Mouse (Mus musculus) induced T-regulatory cell, adult 2 months (primary cell): ENCODE data around the gene Lbp.

Experiments used
- DNase-seq: peaks from one replicate; pipeline ENCODE4 v3.0.0-alpha.2; 2012; ENCODE audit warnings: low read depth

The Lbp gene

GRCm38 (mm10) chr2:158305948-158306695 is at the start of gene Lbp:
Lbp (plus strand) TSS chr2:158306493.
- no peak for DNase-seq

GRCm38 (mm10) chr2:158256894-158257293 is 49.4 kb upstream of the Lbp start:
- no peak for DNase-seq

GRCm38 (mm10) chr2:158258005-158258418 is 48.3 kb upstream of the Lbp start, which contains the start of gene Bpi:
Bpi (plus strand) TSS chr2:158258094.
- no peak for DNase-seq

GRCm38 (mm10) chr2:158258781-158259180 is 47.5 kb upstream of the Lbp start:
- DNase-seq, result peak; percentile 70

GRCm38 (mm10) chr2:158259498-158259897 is 46.8 kb upstream of the Lbp start:
- no peak for DNase-seq

GRCm38 (mm10) chr2:158264877-158265276 is 41.4 kb upstream of the Lbp start:
- DNase-seq, result no peak

- no peak for DNase-seq
Measured at GRCm38 (mm10) chr2:158270017-158270416, 36.3 kb upstream of the Lbp start.

- no peak for DNase-seq
Measured at GRCm38 (mm10) chr2:158273646-158274045, 32.6 kb upstream of the Lbp start.

GRCm38 (mm10) chr2:158275349-158275748 is 30.9 kb upstream of the Lbp start:
- DNase-seq, result peak; percentile 27

GRCm38 (mm10) chr2:158275811-158276210 is 30.5 kb upstream of the Lbp start:
- DNase-seq, result no peak

- no peak for DNase-seq
Measured at GRCm38 (mm10) chr2:158276451-158276850, 29.8 kb upstream of the Lbp start.

GRCm38 (mm10) chr2:158276878-158277277 is 29.4 kb upstream of the Lbp start:
- no peak for DNase-seq

- no peak for DNase-seq
Measured at GRCm38 (mm10) chr2:158279656-158280055, 26.6 kb upstream of the Lbp start.

GRCm38 (mm10) chr2:158281497-158282205 is 24.6 kb upstream of the Lbp start:
- DNase-seq, result no peak

- no peak for DNase-seq
Measured at GRCm38 (mm10) chr2:158283136-158283535, 23.2 kb upstream of the Lbp start.

GRCm38 (mm10) chr2:158283771-158284170 is 22.5 kb upstream of the Lbp start:
- no peak for DNase-seq

- DNase-seq, result peak; percentile 70
Measured at GRCm38 (mm10) chr2:158284571-158284970, 21.7 kb upstream of the Lbp start.

- no peak for DNase-seq
Measured at GRCm38 (mm10) chr2:158285655-158286054, 20.6 kb upstream of the Lbp start.

- no peak for DNase-seq
Measured at GRCm38 (mm10) chr2:158295700-158296099, 10.6 kb upstream of the Lbp start.

- no peak for DNase-seq
Measured at GRCm38 (mm10) chr2:158299203-158299602, 7.1 kb upstream of the Lbp start.

- no peak for DNase-seq
Measured at GRCm38 (mm10) chr2:158299731-158300130, 6.6 kb upstream of the Lbp start.

GRCm38 (mm10) chr2:158302807-158303206 is 3.5 kb upstream of the Lbp start:
- DNase-seq, result no peak

- no peak for DNase-seq
Measured at GRCm38 (mm10) chr2:158306696-158307049, 380 bp downstream of the Lbp start.

GRCm38 (mm10) chr2:158308276-158308675 is 2.0 kb downstream of the Lbp start:
- DNase-seq, result no peak
